Mouse (Mus musculus): ENCODE data around the gene Usp43. TPM values are rescaled to one million over a fixed set of nuclear protein-coding genes. Genes with fewer than 3 reads are reported as not detected.
A peak's percentile ranks its signal among the peaks of the same experiment; 100 is the strongest.

Usp43 gene
- total RNA-seq, 2 experiments from 2014 or later, result not detected

DNA sequence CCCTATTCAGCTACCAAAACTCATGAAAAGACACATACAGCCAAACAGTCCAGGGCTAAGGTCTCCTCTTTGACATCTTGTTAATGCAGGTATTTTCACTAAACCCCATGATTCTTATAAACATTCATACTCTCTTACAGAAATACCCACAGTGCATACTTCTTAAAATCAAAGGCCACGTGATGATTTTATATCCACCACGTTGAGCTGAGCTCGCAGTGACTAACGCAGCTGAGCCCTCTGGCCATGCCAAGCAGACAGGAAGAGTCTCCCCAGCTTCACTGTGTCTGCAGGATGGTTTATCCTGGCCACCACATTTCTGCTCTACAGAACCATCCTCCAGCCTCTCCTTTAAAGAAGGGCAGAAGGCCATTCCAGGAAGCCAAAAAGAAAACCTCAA is 18.2 kb downstream of the Usp43 start:
- ATAC-seq (ENCODE audit: poor library complexity, severe bottlenecking), result no peak

DNA sequence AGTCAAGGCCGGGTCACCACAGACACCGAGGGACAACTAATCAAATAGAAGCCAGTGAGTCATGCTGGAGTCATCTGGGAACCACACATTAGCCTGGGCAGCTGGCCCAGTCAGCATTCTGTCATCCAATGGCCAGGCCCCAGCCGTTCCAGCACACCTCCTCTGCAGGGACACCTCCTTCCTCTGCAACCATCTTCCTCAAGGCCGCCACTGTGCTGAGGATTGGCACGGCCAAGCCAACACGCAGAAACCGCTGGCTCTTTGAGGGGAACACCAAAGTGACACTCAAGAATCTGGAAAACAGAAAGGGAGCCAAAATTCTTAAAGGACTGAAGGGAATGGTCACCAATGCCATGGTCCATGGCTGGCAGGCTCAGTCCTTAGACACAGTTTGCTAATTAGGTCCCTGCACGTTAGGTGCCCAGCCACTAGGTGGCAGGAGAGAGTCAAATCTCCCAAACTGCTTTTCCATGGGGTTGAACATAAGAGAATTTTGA is 24.8 kb downstream of the Usp43 start:
- peak; percentile 73 for ATAC-seq (ENCODE audit: poor library complexity, severe bottlenecking)

GRCm38 (mm10) chr11:67895641-67896040 is 26.3 kb downstream of the Usp43 start:
- no peak for ATAC-seq (ENCODE audit: poor library complexity, severe bottlenecking)

GRCm38 (mm10) chr11:67888521-67888920 is 33.4 kb downstream of the Usp43 start:
- no peak for ATAC-seq (ENCODE audit: poor library complexity, severe bottlenecking)

DNA sequence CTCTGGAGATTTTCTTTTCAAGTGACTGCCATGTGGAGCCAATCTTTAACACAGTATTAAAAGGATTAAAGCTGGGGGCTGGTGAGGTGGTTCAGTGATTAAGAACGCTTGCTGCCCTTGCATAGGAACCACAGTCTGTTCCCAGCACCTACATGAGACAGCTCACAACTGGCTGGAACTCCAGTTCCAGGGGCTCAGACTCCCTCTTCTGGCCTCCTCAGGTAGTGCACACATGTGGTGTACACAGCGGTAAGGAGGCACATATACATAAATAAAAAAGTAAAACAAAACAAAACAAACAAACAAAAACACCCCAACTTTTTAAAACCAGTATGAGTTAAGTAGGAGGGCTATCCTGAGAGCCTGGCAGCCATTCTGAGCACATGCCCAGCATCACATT is 36.0 kb downstream of the Usp43 start:
- ATAC-seq (ENCODE audit: poor library complexity, severe bottlenecking), result no peak

- ATAC-seq (ENCODE audit: poor library complexity, severe bottlenecking), result no peak
These were observed 56.3 kb downstream of the Usp43 start for GRCm38 (mm10) chr11:67865521-67866197.

DNA sequence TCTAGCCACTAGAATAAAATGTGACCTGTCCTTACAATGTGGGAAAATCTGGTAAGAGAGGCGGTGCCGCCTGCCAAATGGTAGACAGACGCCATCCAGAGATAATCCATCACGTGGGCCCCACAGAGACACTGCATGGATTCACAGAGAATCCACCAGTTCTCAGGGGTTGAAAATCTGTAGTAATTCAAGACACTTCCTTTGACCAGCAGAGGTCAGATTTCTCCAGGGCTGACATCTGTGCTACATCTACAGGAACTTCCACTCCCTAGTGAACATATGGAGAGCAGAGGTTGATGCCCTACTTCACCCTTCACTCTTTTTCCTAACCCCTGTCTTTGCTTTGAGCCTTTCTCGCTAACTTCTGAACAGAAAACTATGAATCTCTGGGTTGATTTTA is 56.9 kb downstream of the Usp43 start:
- no peak for ATAC-seq (ENCODE audit: poor library complexity, severe bottlenecking)

- no peak for ATAC-seq (ENCODE audit: poor library complexity, severe bottlenecking)
These were observed 60.5 kb downstream of the Usp43 start for GRCm38 (mm10) chr11:67861399-67861838.

- ATAC-seq (ENCODE audit: poor library complexity, severe bottlenecking), result no peak
These were observed 61.1 kb downstream of the Usp43 start for GRCm38 (mm10) chr11:67860743-67861398.

DNA sequence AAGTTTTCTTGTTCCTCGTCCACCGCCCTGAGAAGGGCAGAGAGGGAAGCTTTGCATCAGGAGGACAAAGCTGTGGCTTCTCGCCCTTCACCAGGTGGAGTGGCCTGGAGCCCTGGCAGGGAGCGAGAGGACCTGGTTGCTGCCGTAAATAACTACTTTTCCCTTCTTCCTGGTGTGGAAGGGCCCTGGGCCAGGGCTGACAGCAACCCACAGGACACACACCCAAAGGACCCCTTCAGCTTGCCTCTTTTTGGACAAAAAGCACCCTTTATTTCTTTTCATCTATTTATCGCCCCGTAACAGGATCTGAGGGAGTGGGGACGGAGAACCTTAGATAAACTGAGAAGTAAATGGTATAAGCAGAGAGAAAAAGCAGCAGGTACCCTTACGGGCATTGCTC is 63.4 kb downstream of the Usp43 start:
- ATAC-seq (ENCODE audit: poor library complexity, severe bottlenecking), result no peak

DNA sequence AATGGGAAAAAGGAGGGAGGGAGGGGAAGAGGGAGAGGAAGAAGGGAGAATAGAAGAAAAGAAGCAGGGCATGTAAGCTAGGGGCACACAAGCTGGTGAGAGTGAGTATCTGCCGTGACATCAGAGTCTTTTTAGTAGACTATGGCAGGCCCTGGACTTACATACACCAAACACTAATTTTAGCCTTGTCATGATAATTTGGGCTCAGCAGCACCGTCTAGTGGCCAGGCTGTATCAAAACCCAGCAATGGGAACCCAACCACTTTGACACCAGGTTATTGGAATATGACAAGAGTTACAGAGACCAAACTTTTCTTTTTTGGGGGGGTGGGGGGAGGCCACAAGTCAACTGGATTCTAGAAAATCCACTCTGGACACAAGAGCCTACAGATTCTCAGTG is 66.9 kb downstream of the Usp43 start:
- peak; percentile 59; the same call in 1 of the 2 replicates for ATAC-seq (ENCODE audit: poor library complexity, severe bottlenecking)

DNA sequence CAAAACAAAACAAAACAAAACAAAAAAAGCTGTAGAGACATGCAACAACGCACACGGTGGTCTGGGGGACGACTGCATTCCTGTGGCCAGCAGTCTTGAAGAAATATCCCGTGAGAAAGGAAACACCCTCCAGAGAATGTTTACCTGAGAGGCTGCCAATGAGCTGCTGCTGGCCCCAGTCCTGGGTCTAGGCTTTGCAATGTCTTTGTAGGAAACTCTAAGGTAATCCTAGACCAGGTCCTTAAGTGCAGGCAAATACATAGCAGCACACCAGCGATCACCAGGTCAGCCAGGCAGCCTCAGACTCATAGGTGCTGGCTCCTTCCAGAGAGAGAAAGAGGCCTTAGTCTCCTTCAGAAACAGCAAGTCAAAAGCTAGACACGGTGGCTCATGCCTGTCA is 68.0 kb downstream of the Usp43 start:
- no peak for ATAC-seq (ENCODE audit: poor library complexity, severe bottlenecking)

DNA sequence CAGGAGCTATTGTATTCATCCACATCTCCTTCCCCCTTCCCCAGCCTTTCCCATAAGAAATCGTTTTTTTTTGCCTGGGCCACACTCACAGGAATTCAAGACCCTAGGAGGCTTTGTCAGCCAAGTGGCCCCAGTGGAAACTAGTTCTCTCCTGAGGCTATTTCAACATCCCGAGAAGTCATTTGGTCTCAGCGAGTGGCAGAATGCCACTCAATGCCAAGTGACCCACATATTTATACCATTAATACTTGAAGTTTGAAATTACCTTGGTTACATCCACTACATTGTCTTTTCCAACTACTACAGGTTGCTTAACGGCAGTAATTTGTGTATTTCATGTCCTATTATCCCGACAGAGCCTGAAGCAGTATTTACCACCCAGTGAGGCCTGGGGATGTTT is 70.2 kb downstream of the Usp43 start:
- no peak for ATAC-seq (ENCODE audit: poor library complexity, severe bottlenecking)

GRCm38 (mm10) chr11:67845193-67845592 is 76.8 kb downstream of the Usp43 start:
- no peak for ATAC-seq (ENCODE audit: poor library complexity, severe bottlenecking)

GRCm38 (mm10) chr11:67839810-67840209 is 82.1 kb downstream of the Usp43 start:
- no peak for ATAC-seq (ENCODE audit: poor library complexity, severe bottlenecking)

DNA sequence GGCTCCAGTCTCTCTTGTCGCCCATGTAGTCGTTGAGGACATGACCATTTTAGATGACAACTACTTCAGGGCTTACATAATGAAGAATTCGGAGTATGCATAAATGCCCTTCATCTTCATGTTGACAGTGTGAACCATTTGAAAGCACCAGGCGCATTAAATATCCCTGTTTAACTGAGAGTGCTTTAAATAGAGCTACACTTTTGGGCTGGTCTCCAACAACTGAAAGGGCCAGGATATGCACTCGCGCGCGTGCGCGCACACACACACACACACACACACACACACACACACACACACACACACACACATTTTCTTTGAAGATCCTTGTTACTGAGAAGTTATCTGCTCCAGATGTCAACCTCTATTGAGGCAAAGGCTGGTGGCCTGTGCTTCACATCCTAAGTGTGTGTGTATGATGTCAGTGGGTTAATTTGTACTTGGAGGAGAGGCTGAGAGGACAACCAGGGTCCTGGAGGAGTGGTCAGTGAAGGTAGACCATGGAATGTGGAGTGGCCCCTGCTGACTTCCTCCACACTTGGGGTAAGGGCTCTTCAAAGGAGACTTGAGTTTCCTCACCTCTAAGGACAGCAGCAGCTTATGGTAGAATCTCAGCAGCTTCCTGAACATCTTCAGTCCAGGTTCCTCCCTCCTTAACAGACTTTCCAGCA is 86.4 kb downstream of the Usp43 start:
- no peak for ATAC-seq (ENCODE audit: poor library complexity, severe bottlenecking)

- no peak for ATAC-seq (ENCODE audit: poor library complexity, severe bottlenecking)
These were observed 90.1 kb downstream of the Usp43 start for GRCm38 (mm10) chr11:67831820-67832219.

DNA sequence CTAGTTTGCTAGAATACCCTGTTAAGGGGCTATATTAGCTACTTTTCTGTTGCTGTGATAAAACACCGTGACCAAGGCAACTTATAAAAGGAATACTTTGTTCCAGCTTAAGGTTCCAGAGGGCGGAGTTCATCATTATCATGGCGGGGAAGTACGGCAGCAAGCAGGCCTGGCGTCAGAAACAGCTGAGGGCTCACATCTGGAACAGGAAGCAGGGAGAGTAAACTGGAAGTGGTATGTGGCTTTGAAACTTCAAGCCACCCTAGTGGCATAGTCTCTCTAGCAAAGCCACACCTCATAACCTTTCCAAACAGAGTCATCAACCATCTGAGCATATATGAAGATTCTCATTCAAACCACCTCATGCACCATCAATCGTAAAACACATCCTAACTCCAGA is 92.4 kb downstream of the Usp43 start:
- ATAC-seq (ENCODE audit: poor library complexity, severe bottlenecking), result no peak

- no peak for ATAC-seq (ENCODE audit: poor library complexity, severe bottlenecking)
These were observed 93.4 kb downstream of the Usp43 start for GRCm38 (mm10) chr11:67828360-67829059.

GRCm38 (mm10) chr11:67821560-67821959 is 100.4 kb downstream of the Usp43 start:
- ATAC-seq (ENCODE audit: poor library complexity, severe bottlenecking), result no peak

DNA sequence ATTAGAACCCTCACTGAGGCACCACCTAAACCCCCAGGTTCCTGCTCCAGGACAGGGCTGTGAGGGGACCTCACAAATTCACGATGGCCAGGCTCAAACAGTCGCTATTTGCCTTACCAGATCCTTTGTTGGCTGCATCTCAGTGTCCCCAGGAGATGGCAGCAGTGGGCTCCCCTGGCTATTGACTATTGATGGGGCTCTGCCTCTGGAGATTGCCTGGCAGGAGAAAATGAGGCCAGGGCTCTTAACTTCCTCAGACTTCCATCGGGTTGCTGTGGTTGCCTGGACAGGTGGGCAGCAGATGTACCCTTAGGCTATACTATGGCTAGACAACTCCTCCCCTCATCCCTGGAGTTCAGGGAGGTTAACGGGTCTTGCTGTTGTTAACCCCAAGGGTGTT is 101.7 kb downstream of the Usp43 start:
- 0 out of 2 replicates have a peak, but pooled peaks have one; percentile 18 for ATAC-seq (ENCODE audit: poor library complexity, severe bottlenecking)
